12 mouse cellular contexts compared by ENCODE assay signal in the genomic region with DNA sequence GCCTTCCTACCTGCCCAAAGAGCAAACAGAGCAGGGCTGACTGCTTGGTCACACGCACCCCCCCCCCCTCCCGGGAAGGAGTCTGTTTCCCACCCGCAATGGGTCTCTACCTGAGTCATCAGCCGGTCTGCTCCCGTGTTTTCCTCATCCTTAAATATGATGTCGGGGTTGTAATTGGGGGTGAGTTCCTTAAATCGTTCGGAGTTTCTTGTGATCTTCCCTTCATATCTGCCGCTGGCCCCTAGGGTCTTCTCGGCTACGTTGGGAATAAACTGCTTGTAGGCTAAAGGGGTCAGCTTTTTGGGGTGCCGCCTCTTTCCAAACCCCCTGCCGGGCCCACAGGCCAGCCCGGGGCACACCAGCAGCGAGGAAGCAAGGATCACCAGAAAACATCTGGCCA. TPM values are rescaled to one million over a fixed set of nuclear protein-coding genes. Genes with fewer than 3 reads are reported as not detected.
DNase-seq lines count a peak whose midpoint lies in the region; ATAC-seq lines count a peak whose summit lies in the region.
"Had no signal": no experiment of that assay in that cellular context is flagged by ENCODE, and none has a peak within 500 bp of the region (broad histone marks: within the 10 kb centered on the region; RNA-seq: fewer than 3 reads in every experiment).

No protein-coding gene starts in this region.

- H3K36me3 ChIP-seq in heart, embryonic 12.5 days: no peaks in the 10 kb centered on the region
- H3K36me3 ChIP-seq in limb, embryonic 12.5 days: no peaks in the 10 kb centered on the region
- no peaks in the 10 kb centered on the region for H3K36me3 ChIP-seq in stomach, embryonic 16.5 days (ENCODE audit: control insufficient read depth, insufficient read depth, low read length)

- ATAC-seq in heart, embryonic 12.5 days (ENCODE audit: insufficient number of reproducible peaks, low FRiP score): no peak
- ATAC-seq in limb, embryonic 12.5 days (ENCODE audit: insufficient number of reproducible peaks, insufficient read depth, low FRiP score, low TSS enrichment, low read depth): no peak
- no peak for ATAC-seq in stomach, embryonic 16.5 days (ENCODE audit: insufficient read depth, low FRiP score)

- H3K4me2 ChIP-seq in heart, embryonic 12.5 days: peak overlapping the region; percentile 71
- peak overlapping the region; percentile 58 for H3K4me2 ChIP-seq in limb, embryonic 12.5 days
- H3K4me2 ChIP-seq in stomach, embryonic 16.5 days (ENCODE audit: low read depth, low read length): peak overlapping the region; percentile 66

- H3K27ac ChIP-seq in heart, embryonic 12.5 days (ENCODE audit: poor library complexity, severe bottlenecking): no peak overlapping the region
- no peak overlapping the region for H3K27ac ChIP-seq in limb, embryonic 12.5 days
- peak overlapping the region; percentile 88 for H3K27ac ChIP-seq in stomach, embryonic 16.5 days (ENCODE audit: low read length)

- DNase-seq in heart, postnatal 25 days (ENCODE audit: low spot score): no peak
- peak; percentile 25 for DNase-seq in right cerebral cortex, postnatal 25 days
- DNase-seq in right cerebral cortex, postnatal 4 days: no peak
- no peak for DNase-seq in cerebellum, adult 11 months
- no peak for DNase-seq in layer of hippocampus, postnatal 10 days (ENCODE audit: low spot score in 2 of 2)
- DNase-seq: cerebellum, adult 9-10 months; lung, postnatal 14 days; thymus, postnatal 4 days had no signal

- peak overlapping the region; percentile 44 for H3K4me3 ChIP-seq in heart, embryonic 12.5 days
- peak overlapping the region; percentile 36 for H3K4me3 ChIP-seq in limb, embryonic 12.5 days (replicated peaks)
- H3K4me3 ChIP-seq in stomach, embryonic 16.5 days (replicated peaks; ENCODE audit: low read length): peak overlapping the region; percentile 57

- no peak overlapping the region for H3K9ac ChIP-seq in heart, embryonic 12.5 days
- H3K9ac ChIP-seq in limb, embryonic 12.5 days (replicated peaks): 0 out of 2 replicates have a peak overlapping the region, but pooled peaks have one; percentile 23
- peak overlapping the region; percentile 77 for H3K9ac ChIP-seq in stomach, embryonic 16.5 days (ENCODE audit: low read length)

- H3K4me1 ChIP-seq in heart, embryonic 12.5 days (replicated peaks): peaks cover 28% of the 10 kb centered on the region
- peaks cover 36% of the 10 kb centered on the region for H3K4me1 ChIP-seq in limb, embryonic 12.5 days (replicated peaks)
- H3K4me1 ChIP-seq in stomach, embryonic 16.5 days (ENCODE audit: control insufficient read depth, insufficient read depth, low read length): peaks cover 5% of the 10 kb centered on the region

- WGBS in heart, embryonic 12.5 days: 2% methylated on average over 15 of the region's 15 CpGs
- 1% methylated on average over 15 of the region's 15 CpGs for WGBS in limb, embryonic 12.5 days
- WGBS in stomach, embryonic 16.5 days: under 1% methylated on average over 15 of the region's 15 CpGs

- H3K9me3 ChIP-seq in heart, embryonic 12.5 days (replicated peaks): no peaks in the 10 kb centered on the region
- H3K9me3 ChIP-seq in limb, embryonic 12.5 days: no peaks in the 10 kb centered on the region
- no peaks in the 10 kb centered on the region for H3K9me3 ChIP-seq in stomach, embryonic 16.5 days (replicated peaks; ENCODE audit: control insufficient read depth, low read length)

- intact Hi-C loops in heart, postnatal 25 days (cut with DNase I): loop anchor here (10.0 kb wide), 1 partner anchor 528 kb away; no protein-coding TSS in a partner anchor

- H3K27me3 ChIP-seq in heart, embryonic 12.5 days (replicated peaks): peaks cover 99% of the 10 kb centered on the region
- peaks cover 100% of the 10 kb centered on the region for H3K27me3 ChIP-seq in limb, embryonic 12.5 days
- H3K27me3 ChIP-seq in stomach, embryonic 16.5 days (ENCODE audit: control insufficient read depth, insufficient read depth, low read length): peaks cover 70% of the 10 kb centered on the region

RNA-seq across cellular contexts. Expression of a gene that starts 0.7 kb away (rescaled TPM):
- 0.09 and 0.30 TPM in 2 replicates for polyA plus RNA-seq in heart, embryonic 12.5 days (2016; fragmentation: Nextera tagmentation; extraction: Ambion mirVana)
- total RNA-seq in heart, postnatal 25 days (2021): not detected
- polyA plus RNA-seq in limb, embryonic 12.5 days (2016; fragmentation: Nextera tagmentation; extraction: Ambion mirVana): 0.08 and 0.09 TPM in 2 replicates
- polyA plus RNA-seq in stomach, embryonic 16.5 days (2015; fragmentation: Nextera tagmentation; extraction: Ambion mirVana): 3.4 and 4.1 TPM in 2 replicates
- 1 to 10 TPM in 1 of 2 experiments, under 1 TPM in 1; 0.94 to 1.1 TPM for total RNA-seq in layer of hippocampus, postnatal 10 days (2021)
- total RNA-seq: gastrocnemius, adult 8-10 months had no signal
